9 mouse cellular contexts compared by ENCODE assay signal in genomic region chr13:67812961-67813709, GRCm38 (mm10). TPM values are rescaled to one million over a fixed set of nuclear protein-coding genes. Genes with fewer than 3 reads are reported as not detected.
A peak's percentile ranks its signal among the peaks of the same experiment; 100 is the strongest.
DNase-seq lines count a peak whose midpoint lies in the region; ATAC-seq and TF ChIP-seq lines count a peak whose summit lies in the region.
"Had no signal": no experiment of that assay in that cellular context is flagged by ENCODE, and none has a peak within 500 bp of the region (broad histone marks: within the 10 kb centered on the region; RNA-seq: fewer than 3 reads in every experiment).

No protein-coding gene starts in this region.

- no peak overlapping the region for H3K4me2 ChIP-seq in limb, embryonic 11.5 days (ENCODE audit: low read depth, severe bottlenecking)
- peak overlapping the region; percentile 71 for H3K4me2 ChIP-seq in neural tube, embryonic 13.5 days

- H3K27me3 ChIP-seq in forebrain, embryonic 10.5 days (ENCODE audit: poor library complexity, severe bottlenecking): no peaks in the 10 kb centered on the region
- no peaks in the 10 kb centered on the region for H3K27me3 ChIP-seq in limb, embryonic 11.5 days (ENCODE audit: control insufficient read depth, insufficient read depth, low read length)
- no peaks in the 10 kb centered on the region for H3K27me3 ChIP-seq in neural tube, embryonic 13.5 days

- 77% methylated on average over 8 of the region's 8 CpGs for WGBS in forebrain, embryonic 10.5 days
- 79% methylated on average over 8 of the region's 8 CpGs for WGBS in limb, embryonic 11.5 days
- WGBS in neural tube, embryonic 13.5 days: 78% methylated on average over 8 of the region's 8 CpGs

- peaks cover 17% of the 10 kb centered on the region for H3K36me3 ChIP-seq in forebrain, embryonic 10.5 days (replicated peaks)
- no peaks in the 10 kb centered on the region for H3K36me3 ChIP-seq in limb, embryonic 11.5 days (ENCODE audit: control insufficient read depth, insufficient read depth, low read length)
- H3K36me3 ChIP-seq in neural tube, embryonic 13.5 days: no peaks in the 10 kb centered on the region

- DNase-seq in layer of hippocampus, adult 2 months (ENCODE audit: low spot score in 2 of 2): no peak
- DNase-seq in layer of hippocampus, postnatal 25 days (ENCODE audit: extremely low spot score in 1 of 2, low spot score in 1 of 2): no peak
- DNase-seq in forebrain, embryonic 10.5 days (ENCODE audit: extremely low spot score, low spot score): no peak
- no peak for DNase-seq in limb, embryonic 11.5 days (ENCODE audit: low spot score)
- DNase-seq in left cerebral cortex, adult 18-20 months (ENCODE audit: low spot score in 2 of 2): no peak
- no peak for DNase-seq in cerebellum, adult 11 months
- no peak for DNase-seq in adrenal gland, postnatal 10 days

- H3K9me3 ChIP-seq in forebrain, embryonic 10.5 days: peaks cover 10% of the 10 kb centered on the region; the same call in 1 of the 2 replicates
- no peaks in the 10 kb centered on the region for H3K9me3 ChIP-seq in limb, embryonic 11.5 days (ENCODE audit: control insufficient read depth, low read length)
- peaks cover 12% of the 10 kb centered on the region; the same call in 1 of the 2 replicates for H3K9me3 ChIP-seq in neural tube, embryonic 13.5 days

- H3K4me3 ChIP-seq in layer of hippocampus, adult 2 months: peak overlapping the region; percentile 70
- peak overlapping the region; percentile 86 for H3K4me3 ChIP-seq in forebrain, embryonic 10.5 days
- peak overlapping the region; percentile 71 for H3K4me3 ChIP-seq in limb, embryonic 11.5 days (ENCODE audit: low read depth, low read length)
- peak overlapping the region; percentile 90 for H3K4me3 ChIP-seq in neural tube, embryonic 13.5 days

- 0 out of 2 replicates have a peak, but pooled peaks have one; percentile 8 for ATAC-seq in limb, embryonic 11.5 days (ENCODE audit: insufficient number of reproducible peaks, low FRiP score, low TSS enrichment, low read depth)
- ATAC-seq in neural tube, embryonic 13.5 days (ENCODE audit: low read depth): peak; percentile 42

- H3K9ac ChIP-seq in limb, embryonic 11.5 days (ENCODE audit: low read length): no peak overlapping the region
- H3K9ac ChIP-seq in neural tube, embryonic 13.5 days: no peak overlapping the region

- no peak for TF ChIP-seq CTCF in layer of hippocampus, adult 2 months (conservative IDR thresholded peaks at IDR 0.05)

- H3K4me1 ChIP-seq in forebrain, embryonic 10.5 days: peaks cover 3% of the 10 kb centered on the region
- H3K4me1 ChIP-seq in limb, embryonic 11.5 days (ENCODE audit: control insufficient read depth, insufficient read depth, low read length): no peaks in the 10 kb centered on the region
- peaks cover 3% of the 10 kb centered on the region for H3K4me1 ChIP-seq in neural tube, embryonic 13.5 days (replicated peaks)

- peak overlapping the region; percentile 89; the same call in 1 of the 2 replicates for H3K27ac ChIP-seq in layer of hippocampus, adult 2 months
- H3K27ac ChIP-seq in forebrain, embryonic 10.5 days: peak overlapping the region; percentile 90; the same call in 1 of the 2 replicates
- no peak overlapping the region for H3K27ac ChIP-seq in limb, embryonic 11.5 days (replicated peaks; ENCODE audit: low read depth, low read length)
- H3K27ac ChIP-seq in neural tube, embryonic 13.5 days (replicated peaks): no peak overlapping the region; the same call in 1 of the 2 replicates

RNA-seq across cellular contexts. Expression of gene Zfp273, which starts 0.4 kb away (rescaled TPM):
- 1 to 10 TPM; 8.2 to 9.4 TPM for total RNA-seq in layer of hippocampus, adult 2 months (2021)
- 1 to 10 TPM; 7.2 to 7.7 TPM for total RNA-seq in layer of hippocampus, postnatal 25 days (2021)
- 6.0 and 7.8 TPM in 2 replicates for polyA plus RNA-seq in forebrain, embryonic 10.5 days (2016; fragmentation: Nextera tagmentation; extraction: Ambion mirVana)
- polyA plus RNA-seq in limb, embryonic 11.5 days (2014; fragmentation: Nextera tagmentation; extraction: Ambion mirVana): 7.5 and 8.0 TPM in 2 replicates
- polyA plus RNA-seq in neural tube, embryonic 13.5 days (2015; fragmentation: Nextera tagmentation; extraction: Ambion mirVana): 12.8 TPM in 2 replicates
- total RNA-seq in left cerebral cortex, adult 18-20 months (2021): 1 to 10 TPM; 4.7 to 6.6 TPM
- total RNA-seq in adrenal gland, postnatal 10 days (2021): 1 to 10 TPM; 3.5 to 5.5 TPM

RNA-seq across cellular contexts. Expression of gene Gm10037, which starts 17.8 kb away (rescaled TPM):
- 10 to 100 TPM; 10.9 to 14.6 TPM for total RNA-seq in layer of hippocampus, adult 2 months (2021)
- total RNA-seq in layer of hippocampus, postnatal 25 days (2021): 1 to 10 TPM; 6.3 to 8.4 TPM
- 2.5 and 2.7 TPM in 2 replicates for polyA plus RNA-seq in forebrain, embryonic 10.5 days (2016; fragmentation: Nextera tagmentation; extraction: Ambion mirVana)
- 2.7 and 2.9 TPM in 2 replicates for polyA plus RNA-seq in limb, embryonic 11.5 days (2014; fragmentation: Nextera tagmentation; extraction: Ambion mirVana)
- 6.5 and 8.7 TPM in 2 replicates for polyA plus RNA-seq in neural tube, embryonic 13.5 days (2015; fragmentation: Nextera tagmentation; extraction: Ambion mirVana)
- total RNA-seq in left cerebral cortex, adult 18-20 months (2021): 10 to 100 TPM in 1 of 2 experiments, 1 to 10 TPM in 1; 9.6 to 13.6 TPM
- 1 to 10 TPM; 2.3 to 2.4 TPM for total RNA-seq in adrenal gland, postnatal 10 days (2021)
- total RNA-seq: hematopoietic stem cell, adult 5-6 weeks had no signal

RNA-seq across cellular contexts. Expression of gene Zfp493, which starts 33.6 kb away (rescaled TPM):
- 1 to 10 TPM; 2.9 to 5.3 TPM for total RNA-seq in layer of hippocampus, adult 2 months (2021)
- total RNA-seq in layer of hippocampus, postnatal 25 days (2021): 1 to 10 TPM; 4.5 to 7.1 TPM
- polyA plus RNA-seq in forebrain, embryonic 10.5 days (2016; fragmentation: Nextera tagmentation; extraction: Ambion mirVana): 4.3 and 4.6 TPM in 2 replicates
- polyA plus RNA-seq in limb, embryonic 11.5 days (2014; fragmentation: Nextera tagmentation; extraction: Ambion mirVana): 2.8 and 3.1 TPM in 2 replicates
- 2.4 and 2.8 TPM in 2 replicates for polyA plus RNA-seq in neural tube, embryonic 13.5 days (2015; fragmentation: Nextera tagmentation; extraction: Ambion mirVana)
- total RNA-seq in left cerebral cortex, adult 18-20 months (2021): 1 to 10 TPM; 4.3 to 5.9 TPM
- total RNA-seq in adrenal gland, postnatal 10 days (2021): 1 to 10 TPM; 1.2 to 2.2 TPM

RNA-seq across cellular contexts. Expression of gene BC048507, which starts 50.0 kb away (rescaled TPM):
- total RNA-seq in layer of hippocampus, adult 2 months (2021): not detected
- total RNA-seq in layer of hippocampus, postnatal 25 days (2021): not detected
- polyA plus RNA-seq in forebrain, embryonic 10.5 days (2016; fragmentation: Nextera tagmentation; extraction: Ambion mirVana): not detected in 2 replicates
- polyA plus RNA-seq in limb, embryonic 11.5 days (2014; fragmentation: Nextera tagmentation; extraction: Ambion mirVana): not detected in 2 replicates
- polyA plus RNA-seq in neural tube, embryonic 13.5 days (2015; fragmentation: Nextera tagmentation; extraction: Ambion mirVana): not detected in 2 replicates
- not detected for total RNA-seq in left cerebral cortex, adult 18-20 months (2021)
- total RNA-seq in adrenal gland, postnatal 10 days (2021): not detected
- total RNA-seq: hematopoietic stem cell, adult 5-6 weeks had no signal

RNA-seq across cellular contexts. Expression of gene Zfp85, which starts 58.1 kb away (rescaled TPM):
- 1 to 10 TPM; 6.6 to 7.0 TPM for total RNA-seq in layer of hippocampus, adult 2 months (2021)
- total RNA-seq in layer of hippocampus, postnatal 25 days (2021): 1 to 10 TPM; 6.2 to 6.6 TPM
- 5.0 and 5.4 TPM in 2 replicates for polyA plus RNA-seq in forebrain, embryonic 10.5 days (2016; fragmentation: Nextera tagmentation; extraction: Ambion mirVana)
- polyA plus RNA-seq in limb, embryonic 11.5 days (2014; fragmentation: Nextera tagmentation; extraction: Ambion mirVana): 5.4 and 7.2 TPM in 2 replicates
- polyA plus RNA-seq in neural tube, embryonic 13.5 days (2015; fragmentation: Nextera tagmentation; extraction: Ambion mirVana): 7.2 and 8.0 TPM in 2 replicates
- total RNA-seq in left cerebral cortex, adult 18-20 months (2021): 1 to 10 TPM; 6.6 to 7.2 TPM
- total RNA-seq in adrenal gland, postnatal 10 days (2021): 1 to 10 TPM; 3.6 to 6.4 TPM

Comparison
In these comparisons a context has a peak if more than half of its experiments do, and no peak if none do; other contexts are left out.
1. H3K27ac ChIP-seq: peak in layer of hippocampus, adult 2 months (single experiment) and forebrain, embryonic 10.5 days (single experiment); none in limb, embryonic 11.5 days (single experiment) and neural tube, embryonic 13.5 days (single experiment).
2. Peak in every context shown above with its lines, with median percentiles within 50 percentile points of each other: H3K4me3 ChIP-seq.